Mouse (Mus musculus): ENCODE data around the gene Rpf2.
A peak's percentile ranks its signal among the peaks of the same experiment; 100 is the strongest.

- TF ChIP-seq CTCF (IDR thresholded peaks at IDR 0.05; ENCODE audit: low read depth) (peak; percentile 99), EP300 (IDR thresholded peaks at IDR 0.05; ENCODE audit: low read depth) (peak; percentile 37; the same call in 1 of the 2 replicates)
These were observed 34.2 kb downstream of the Rpf2 start for GRCm38 (mm10) chr10:40212443-40213169.

All from liver, embryonic 14.5 days (tissue).